Mouse (Mus musculus) thymus, postnatal 0 days (tissue): ENCODE measurements at regions not wholly inside any gene's neighbourhood (a gene's known extent, or its start where the extent isn't known, plus 50 kb on each side); places are given as distances from the start of the nearest gene placed in this dataset.

Experiments used
- DNase-seq: peaks from one replicate; pipeline ENCODE4 v3.0.0-alpha.2; 2015; ENCODE audit warnings: low spot score

- DNase-seq: no peak
Measured at GRCm38 (mm10) chr2:179332872-179333489, 109.2 kb upstream of the Cdh4 start.

- DNase-seq: no peak
Measured at GRCm38 (mm10) chr2:179333587-179333986, 108.6 kb upstream of the Cdh4 start.

- DNase-seq: no peak
Measured at GRCm38 (mm10) chr2:179336235-179336634, 106.0 kb upstream of the Cdh4 start.

GRCm38 (mm10) chr2:179352676-179353075 is 89.6 kb upstream of the Cdh4 start:
- no peak for DNase-seq

- DNase-seq: no peak
Measured at GRCm38 (mm10) chr2:179354866-179355265, 87.4 kb upstream of the Cdh4 start.

- DNase-seq: no peak
Measured at GRCm38 (mm10) chr2:179370882-179371546, 71.2 kb upstream of the Cdh4 start.

GRCm38 (mm10) chr2:179371553-179371952 is 70.7 kb upstream of the Cdh4 start:
- no peak for DNase-seq

- DNase-seq: no peak
Measured at GRCm38 (mm10) chr2:179379691-179380443, 62.4 kb upstream of the Cdh4 start.

GRCm38 (mm10) chr2:179380444-179380705 is 61.9 kb upstream of the Cdh4 start:
- DNase-seq: no peak

- DNase-seq: no peak
Measured at GRCm38 (mm10) chr2:179381916-179382315, 60.3 kb upstream of the Cdh4 start.

GRCm38 (mm10) chr2:179382594-179382993 is 59.6 kb upstream of the Cdh4 start:
- no peak for DNase-seq

- DNase-seq: no peak
Measured at GRCm38 (mm10) chr2:179386871-179387270, 55.4 kb upstream of the Cdh4 start.

- DNase-seq: no peak
Measured at GRCm38 (mm10) chr2:179390486-179390885, 51.7 kb upstream of the Cdh4 start.

- no peak for DNase-seq
Measured at GRCm38 (mm10) chr2:179390924-179391461, 51.2 kb upstream of the Cdh4 start.
